In genomic region chr9:121704646-121705625, GRCm38 (mm10) we compare ENCODE assay signal across 7 mouse cellular contexts. TPM values are rescaled to one million over a fixed set of nuclear protein-coding genes. Genes with fewer than 3 reads are reported as not detected.
DNase-seq lines count a peak whose midpoint lies in the region; ATAC-seq lines count a peak whose summit lies in the region.

Gene Sec22c, minus strand, starts transcription at chr9:121705490.

- no peaks in the 10 kb centered on the region for H3K36me3 ChIP-seq in intestine, embryonic 16.5 days (ENCODE audit: control insufficient read depth, insufficient read depth, low read length)
- no peaks in the 10 kb centered on the region for H3K36me3 ChIP-seq in midbrain, embryonic 11.5 days (ENCODE audit: control insufficient read depth, insufficient read depth, low read length)

- H3K9me3 ChIP-seq in intestine, embryonic 16.5 days (ENCODE audit: control insufficient read depth, low read length) = no peaks in the 10 kb centered on the region
- no peaks in the 10 kb centered on the region for H3K9me3 ChIP-seq in midbrain, embryonic 11.5 days (ENCODE audit: control insufficient read depth, low read length)

- peak; percentile 98 for ATAC-seq in intestine, embryonic 16.5 days
- peak; percentile 98 for ATAC-seq in midbrain, embryonic 11.5 days (ENCODE audit: low FRiP score)

- DNase-seq in adrenal gland, adult 2 months = peak; percentile 97
- DNase-seq in embryo, embryonic 11.5 days (ENCODE audit: low read depth, low spot score) = peak; percentile 85
- DNase-seq in gastrocnemius, postnatal 4 days (ENCODE audit: low spot score in 2 of 2) = peak; percentile 74 to 86
- peak; percentile 90 to 92 for DNase-seq in left cerebral cortex, postnatal 36 days (ENCODE audit: low spot score in 2 of 2)
- DNase-seq in midbrain, embryonic 11.5 days (ENCODE audit: low spot score, missing footprints) = peak; percentile 99
- peak; percentile 91 for DNase-seq in skeletal muscle tissue, adult 2 months (ENCODE audit: low read depth, low spot score)

- intact Hi-C loops in left cerebral cortex, postnatal 36 days (cut with DNase I) = no loop called here

- peak within 1 kb of the TSS; percentile 96 for H3K27ac ChIP-seq in intestine, embryonic 16.5 days (ENCODE audit: low read length)
- no peak within 1 kb of the TSS; the same call in 1 of the 2 replicates for H3K27ac ChIP-seq in midbrain, embryonic 11.5 days (ENCODE audit: low read depth, low read length)

- peaks cover 18% of the 10 kb centered on the region for H3K4me1 ChIP-seq in intestine, embryonic 16.5 days (ENCODE audit: control insufficient read depth, insufficient read depth, low read length)
- H3K4me1 ChIP-seq in midbrain, embryonic 11.5 days (ENCODE audit: control insufficient read depth, insufficient read depth, low read length) = peaks cover 11% of the 10 kb centered on the region

- peak within 1 kb of the TSS; percentile 81 for H3K9ac ChIP-seq in intestine, embryonic 16.5 days (ENCODE audit: low read depth, low read length)
- H3K9ac ChIP-seq in midbrain, embryonic 11.5 days (ENCODE audit: low read length) = peak within 1 kb of the TSS; percentile 83

- H3K27me3 ChIP-seq in intestine, embryonic 16.5 days (replicated peaks; ENCODE audit: control insufficient read depth, insufficient read depth, low read length) = no peaks in the 10 kb centered on the region
- no peaks in the 10 kb centered on the region for H3K27me3 ChIP-seq in midbrain, embryonic 11.5 days (ENCODE audit: control insufficient read depth, insufficient read depth, low read length)

- H3K4me2 ChIP-seq in intestine, embryonic 16.5 days (ENCODE audit: low read depth, low read length) = peak within 1 kb of the TSS; percentile 92
- H3K4me2 ChIP-seq in midbrain, embryonic 11.5 days = peak within 1 kb of the TSS; percentile 77

- under 1% methylated on average over 65 of the region's 69 CpGs for WGBS in intestine, embryonic 16.5 days
- WGBS in midbrain, embryonic 11.5 days = 1% methylated on average over 68 of the region's 69 CpGs

- peak within 1 kb of the TSS; percentile 89 for H3K4me3 ChIP-seq in intestine, embryonic 16.5 days (ENCODE audit: low read length)
- H3K4me3 ChIP-seq in midbrain, embryonic 11.5 days (ENCODE audit: low read depth, low read length) = peak within 1 kb of the TSS; percentile 85

RNA-seq across cellular contexts. Expression of gene Sec22c, which starts in this region (rescaled TPM):
- 1 to 10 TPM; 5.0 to 5.4 TPM for total RNA-seq in adrenal gland, adult 2 months (2021)
- 10.1 TPM in 2 replicates for polyA plus RNA-seq in adrenal gland, adult 2 months (2012; rRNA removed)
- total RNA-seq in gastrocnemius, postnatal 4 days (2021) = 1 to 10 TPM; 6.8 to 8.5 TPM
- polyA plus RNA-seq in intestine, embryonic 16.5 days (2015; fragmentation: Nextera tagmentation; extraction: Ambion mirVana) = 16.1 and 16.4 TPM in 2 replicates
- 10 to 100 TPM; 26.6 to 26.8 TPM for total RNA-seq in left cerebral cortex, postnatal 36 days (2021)
- 16.9 and 18.2 TPM in 2 replicates for polyA plus RNA-seq in midbrain, embryonic 11.5 days (2014; fragmentation: Nextera tagmentation; extraction: Ambion mirVana)
